Mouse (Mus musculus): ENCODE results near the gene Rplp2. TPM values are rescaled to one million over a fixed set of nuclear protein-coding genes. Genes with fewer than 3 reads are reported as not detected.
"Not testable (repeated sequence)": the region's sequence is repeated elsewhere in the genome, so short reads cannot be mapped to it uniquely, and the experiment has no call there.

Gene Rplp2
- total RNA-seq, 2 experiments from 2014 or later, result 730 to 791 TPM

DNA sequence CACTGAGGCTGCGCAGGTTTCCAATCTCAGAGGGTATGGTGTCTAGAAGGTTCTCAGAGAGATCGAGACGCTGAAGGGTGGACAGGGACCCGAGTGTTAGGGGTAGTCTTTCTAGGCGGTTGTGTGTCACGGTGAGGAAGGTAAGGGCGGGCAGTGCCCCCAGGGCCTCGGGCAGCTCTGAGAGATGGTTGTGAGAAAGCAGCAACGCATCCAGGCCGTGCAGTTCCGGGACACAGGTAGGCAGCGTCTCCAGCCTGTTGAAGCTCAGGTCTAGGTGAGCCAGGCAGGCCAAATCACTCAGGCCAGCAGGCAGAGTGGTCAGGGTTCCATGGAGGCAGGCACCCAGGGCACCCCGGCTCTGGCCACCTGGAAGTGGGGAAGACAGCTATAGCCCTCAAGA lies 5.0 kb upstream of the Rplp2 start:
- no peak for ATAC-seq (replicated peaks; ENCODE audit: low FRiP score, poor library complexity, severe bottlenecking)

- ATAC-seq (replicated peaks; ENCODE audit: low FRiP score, poor library complexity, severe bottlenecking), result peak; percentile 39
These were observed 3.9 kb upstream of the Rplp2 start for GRCm38 (mm10) chr7:141443081-141443821.

DNA sequence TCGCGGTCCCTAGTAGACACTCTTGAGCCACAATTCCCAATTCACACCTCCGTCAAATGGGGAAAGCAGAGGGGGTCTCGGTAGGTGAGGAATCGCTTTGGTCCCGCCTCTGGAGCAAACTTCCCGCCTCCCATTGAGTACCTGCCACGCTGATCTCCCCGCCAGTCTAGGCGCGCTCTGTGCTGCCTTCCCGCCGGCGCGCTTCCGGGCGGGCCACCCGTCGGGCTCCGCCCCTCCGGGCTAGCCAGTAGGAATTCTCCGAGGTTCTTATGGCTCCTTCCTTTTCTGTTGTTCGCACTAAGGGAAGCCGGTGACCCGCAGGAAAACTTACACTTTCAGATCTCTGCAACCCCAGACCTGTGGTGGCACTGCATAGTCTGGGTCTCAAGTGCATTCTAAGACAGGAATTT lies 3.3 kb upstream of the Rplp2 start, which contains the start of gene Pidd1:
TSS of gene Pidd1 (minus strand) at position 198 of the 410 bp plus-strand sequence.
- ATAC-seq (replicated peaks; ENCODE audit: low FRiP score, poor library complexity, severe bottlenecking), result peak; percentile 57

DNA sequence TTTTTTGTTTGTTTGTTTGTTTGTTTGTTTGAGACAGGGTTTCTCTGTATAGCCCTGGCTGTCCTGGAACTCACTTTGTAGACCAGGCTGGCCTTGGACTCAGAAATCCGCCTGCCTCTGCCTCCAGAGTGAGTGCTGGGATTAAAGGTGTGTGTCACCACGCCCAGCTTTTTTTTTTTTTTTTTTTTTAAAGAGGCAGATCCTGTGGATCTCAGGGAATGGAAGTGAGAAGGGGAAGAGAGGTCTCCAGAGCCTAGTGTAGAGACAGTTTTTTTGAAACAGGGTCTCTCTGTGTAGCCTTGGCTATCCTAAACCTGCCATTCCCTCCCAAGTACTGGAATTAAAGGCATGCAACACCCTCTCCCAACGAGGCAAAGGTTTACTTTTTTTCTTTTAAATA lies 796 bp upstream of the Rplp2 start:
- not testable (repeated sequence) for ATAC-seq (replicated peaks; ENCODE audit: low FRiP score, poor library complexity, severe bottlenecking)

DNA sequence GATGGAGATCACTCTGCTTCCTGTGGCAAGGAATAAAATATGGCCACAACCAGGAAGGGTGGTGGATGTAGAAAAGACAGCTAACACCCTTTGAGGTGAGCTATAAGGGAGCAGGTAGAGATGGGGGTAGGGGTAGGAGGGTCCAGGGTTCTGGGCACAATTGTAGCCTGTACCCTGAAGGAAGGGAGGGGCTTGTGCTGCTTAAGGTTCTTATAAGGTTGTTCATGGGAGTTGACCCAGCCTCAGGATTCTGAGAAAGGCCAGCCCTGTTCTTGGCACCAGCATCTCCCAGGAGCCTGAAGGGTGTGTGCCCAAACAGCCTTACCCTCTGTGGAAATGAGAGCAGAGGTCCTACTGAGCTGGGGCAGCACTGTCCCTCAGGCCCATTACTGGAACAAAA lies 4.8 kb downstream of the Rplp2 start:
- ATAC-seq (replicated peaks; ENCODE audit: low FRiP score, poor library complexity, severe bottlenecking), result no peak

- no peak for ATAC-seq (replicated peaks; ENCODE audit: low FRiP score, poor library complexity, severe bottlenecking)
These were observed 6.5 kb downstream of the Rplp2 start for GRCm38 (mm10) chr7:141453636-141454035.

GRCm38 (mm10) chr7:141454967-141455551 lies 7.9 kb downstream of the Rplp2 start, which contains the start of gene Pnpla2:
Gene Pnpla2 (plus strand): TSS chr7:141455198.
- peak; percentile 83 for ATAC-seq (replicated peaks; ENCODE audit: low FRiP score, poor library complexity, severe bottlenecking)

GRCm38 (mm10) chr7:141455610-141456314 lies 8.6 kb downstream of the Rplp2 start:
- peak; percentile 70 for ATAC-seq (replicated peaks; ENCODE audit: low FRiP score, poor library complexity, severe bottlenecking)

GRCm38 (mm10) chr7:141456739-141457138 lies 9.6 kb downstream of the Rplp2 start:
- no peak for ATAC-seq (replicated peaks; ENCODE audit: low FRiP score, poor library complexity, severe bottlenecking)

GRCm38 (mm10) chr7:141457236-141457635 lies 10.1 kb downstream of the Rplp2 start:
- no peak for ATAC-seq (replicated peaks; ENCODE audit: low FRiP score, poor library complexity, severe bottlenecking)

GRCm38 (mm10) chr7:141457986-141458660 lies 11.0 kb downstream of the Rplp2 start:
- ATAC-seq (replicated peaks; ENCODE audit: low FRiP score, poor library complexity, severe bottlenecking), result no peak

- ATAC-seq (replicated peaks; ENCODE audit: low FRiP score, poor library complexity, severe bottlenecking), result no peak
These were observed 11.5 kb downstream of the Rplp2 start for GRCm38 (mm10) chr7:141458661-141459060.

GRCm38 (mm10) chr7:141459301-141459711 lies 12.1 kb downstream of the Rplp2 start:
- no peak for ATAC-seq (replicated peaks; ENCODE audit: low FRiP score, poor library complexity, severe bottlenecking)

- ATAC-seq (replicated peaks; ENCODE audit: low FRiP score, poor library complexity, severe bottlenecking), result no peak
These were observed 12.8 kb downstream of the Rplp2 start for GRCm38 (mm10) chr7:141460001-141460390.

GRCm38 (mm10) chr7:141460391-141461113 lies 13.4 kb downstream of the Rplp2 start, which contains the start of gene Cracr2b:
Gene Cracr2b (plus strand): TSS chr7:141461094.
- no peak for ATAC-seq (replicated peaks; ENCODE audit: low FRiP score, poor library complexity, severe bottlenecking)

DNA sequence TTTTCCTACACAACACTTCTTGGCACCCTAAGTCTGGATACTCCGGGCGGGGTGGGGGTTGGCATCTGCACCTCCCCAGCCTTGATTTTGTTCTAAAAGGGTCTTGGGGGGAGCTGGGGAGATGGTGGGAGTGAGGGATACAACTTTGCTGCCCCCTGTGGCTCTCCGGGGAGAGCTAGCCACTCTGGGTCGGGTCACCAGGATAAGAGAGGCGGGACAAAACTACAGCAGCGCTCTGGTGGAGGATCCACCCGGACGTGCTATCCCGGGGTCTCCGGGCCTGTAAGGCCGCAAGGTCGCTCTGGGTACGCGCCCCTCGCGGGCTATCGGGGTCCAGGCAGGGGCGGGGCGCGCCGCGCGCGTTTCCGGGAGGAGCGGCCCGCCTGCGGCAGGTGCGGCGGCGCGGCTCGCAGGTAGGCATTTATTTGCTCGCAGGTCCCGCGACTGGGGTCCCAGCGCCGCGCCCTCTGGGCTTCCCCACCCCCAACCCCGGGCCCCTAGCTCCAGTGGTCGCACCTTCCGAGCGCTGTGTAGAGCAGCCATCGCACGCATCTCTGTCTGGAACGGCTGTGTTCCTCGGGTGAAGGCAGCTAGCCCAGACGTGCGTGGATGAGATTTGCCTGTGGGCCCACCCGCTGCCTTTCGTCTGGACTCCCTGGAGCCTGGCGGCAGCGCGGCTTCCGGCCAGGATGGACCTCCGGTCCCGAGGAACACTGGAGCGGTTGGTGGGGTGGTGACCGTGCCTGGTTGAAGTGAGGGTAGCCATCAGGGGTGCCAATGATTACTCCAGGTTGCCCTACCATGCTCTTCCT lies 14.6 kb downstream of the Rplp2 start:
- no peak for ATAC-seq (replicated peaks; ENCODE audit: low FRiP score, poor library complexity, severe bottlenecking)

DNA sequence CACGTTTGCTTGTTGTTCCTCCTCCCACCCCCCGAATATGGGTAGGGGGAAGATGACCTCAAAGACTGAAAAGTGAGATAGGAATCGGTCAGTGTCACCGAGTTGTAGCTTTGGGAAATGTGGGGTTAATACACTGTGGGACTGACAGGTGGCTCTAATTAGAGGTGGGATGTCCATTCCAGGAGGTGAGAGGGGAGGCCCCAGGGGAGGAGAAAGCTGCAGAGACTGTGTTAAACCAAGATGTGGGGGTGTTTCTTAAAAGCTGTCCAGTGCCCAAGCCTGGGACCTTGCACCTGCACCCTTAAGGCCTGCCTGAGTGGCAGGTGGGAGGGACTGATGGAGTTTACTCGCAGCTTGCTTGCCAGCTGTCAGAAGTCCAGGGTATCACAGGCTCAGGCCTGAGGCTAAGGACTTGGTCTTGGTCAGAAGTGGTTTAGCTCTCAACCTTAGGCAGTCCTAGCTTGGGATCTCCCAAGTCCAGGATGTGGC lies 15.2 kb downstream of the Rplp2 start:
- ATAC-seq (replicated peaks; ENCODE audit: low FRiP score, poor library complexity, severe bottlenecking), result no peak

GRCm38 (mm10) chr7:141463824-141464602 lies 16.8 kb downstream of the Rplp2 start:
- no peak for ATAC-seq (replicated peaks; ENCODE audit: low FRiP score, poor library complexity, severe bottlenecking)

All from erythroblast, adult 5-6 weeks (primary cell).